In genomic region chr8:10953346-10954053, GRCm38 (mm10) we compare ENCODE assay signal across 9 mouse cellular contexts. TPM values are rescaled to one million over a fixed set of nuclear protein-coding genes. Genes with fewer than 3 reads are reported as not detected.
A peak's percentile ranks its signal among the peaks of the same experiment; 100 is the strongest.
DNase-seq lines count a peak whose midpoint lies in the region; ATAC-seq and TF ChIP-seq lines count a peak whose summit lies in the region.
"Had no signal": no experiment of that assay in that cellular context is flagged by ENCODE, and none has a peak within 500 bp of the region (broad histone marks: within the 10 kb centered on the region; RNA-seq: fewer than 3 reads in every experiment).

No protein-coding gene starts in this region.

- peak; percentile 65 for ATAC-seq in forebrain, embryonic 11.5 days (replicated peaks; ENCODE audit: low FRiP score)
- ATAC-seq in heart, embryonic 15.5 days (replicated peaks; ENCODE audit: insufficient number of reproducible peaks, insufficient read depth, low FRiP score, low read depth) = peak; percentile 66
- ATAC-seq in kidney, postnatal 0 days (replicated peaks; ENCODE audit: low FRiP score, low read depth) = peak; percentile 80
- ATAC-seq in lung, postnatal 0 days = peak; percentile 85

- H3K4me1 ChIP-seq in forebrain, embryonic 11.5 days (replicated peaks; ENCODE audit: control insufficient read depth, insufficient read depth, low read length) = peaks cover 10% of the 10 kb centered on the region; the same call in 1 of the 2 replicates
- peaks cover 45% of the 10 kb centered on the region for H3K4me1 ChIP-seq in heart, embryonic 15.5 days (replicated peaks)
- peaks cover 17% of the 10 kb centered on the region for H3K4me1 ChIP-seq in kidney, postnatal 0 days (replicated peaks; ENCODE audit: insufficient read depth, low read length)
- no peaks in the 10 kb centered on the region for H3K4me1 ChIP-seq in lung, postnatal 0 days (ENCODE audit: insufficient read depth, low read depth, low read length)

- no peak overlapping the region for H3K9ac ChIP-seq in forebrain, embryonic 11.5 days (ENCODE audit: low read length)
- H3K9ac ChIP-seq in heart, embryonic 15.5 days = no peak overlapping the region
- H3K9ac ChIP-seq in kidney, postnatal 0 days (ENCODE audit: low read depth, low read length) = no peak overlapping the region
- no peak overlapping the region for H3K9ac ChIP-seq in lung, postnatal 0 days (replicated peaks; ENCODE audit: low read depth)

- H3K4me3 ChIP-seq in forebrain, embryonic 11.5 days (ENCODE audit: low read depth, low read length) = no peak overlapping the region
- no peak overlapping the region for H3K4me3 ChIP-seq in heart, embryonic 15.5 days
- H3K4me3 ChIP-seq in kidney, postnatal 0 days (replicated peaks; ENCODE audit: low read depth, low read length) = no peak overlapping the region
- no peak overlapping the region for H3K4me3 ChIP-seq in lung, postnatal 0 days (ENCODE audit: low read depth, low read length)

- no peaks in the 10 kb centered on the region for H3K36me3 ChIP-seq in forebrain, embryonic 11.5 days (ENCODE audit: control insufficient read depth, insufficient read depth, low read length)
- H3K36me3 ChIP-seq in heart, embryonic 15.5 days = no peaks in the 10 kb centered on the region
- no peaks in the 10 kb centered on the region for H3K36me3 ChIP-seq in kidney, postnatal 0 days (ENCODE audit: insufficient read depth, low read length)
- no peaks in the 10 kb centered on the region for H3K36me3 ChIP-seq in lung, postnatal 0 days (ENCODE audit: insufficient read depth, low read length)
- H3K36me3 ChIP-seq: G1E had no signal

- no peaks in the 10 kb centered on the region; the same call in 1 of the 2 replicates for H3K9me3 ChIP-seq in forebrain, embryonic 11.5 days (ENCODE audit: control insufficient read depth, low read length)
- no peaks in the 10 kb centered on the region for H3K9me3 ChIP-seq in heart, embryonic 15.5 days (replicated peaks)
- H3K9me3 ChIP-seq in kidney, postnatal 0 days (replicated peaks; ENCODE audit: low read length) = no peaks in the 10 kb centered on the region
- no peaks in the 10 kb centered on the region for H3K9me3 ChIP-seq in lung, postnatal 0 days (ENCODE audit: low read length)
- H3K9me3 ChIP-seq: G1E had no signal

- no peaks in the 10 kb centered on the region for H3K27me3 ChIP-seq in forebrain, embryonic 11.5 days (ENCODE audit: control insufficient read depth, insufficient read depth, low read length)
- peaks cover 19% of the 10 kb centered on the region for H3K27me3 ChIP-seq in heart, embryonic 15.5 days
- no peaks in the 10 kb centered on the region for H3K27me3 ChIP-seq in kidney, postnatal 0 days (ENCODE audit: insufficient read depth, low read length)
- H3K27me3 ChIP-seq in lung, postnatal 0 days (replicated peaks; ENCODE audit: insufficient read depth, low read length) = 0 out of 2 replicates have a peak, but pooled peaks cover 6% of the 10 kb centered on the region

- peak; percentile 57 for DNase-seq in ovary, adult 18-20 months (ENCODE audit: low spot score)
- DNase-seq in ovary, postnatal 10 days (ENCODE audit: low spot score) = no peak
- DNase-seq in forebrain, embryonic 11.5 days (ENCODE audit: low spot score) = peak; percentile 70
- DNase-seq in kidney, postnatal 0 days (ENCODE audit: low spot score) = peak; percentile 79
- peak; percentile 82 for DNase-seq in lung, postnatal 0 days (ENCODE audit: low spot score)
- DNase-seq in right cerebral cortex, postnatal 10 days (ENCODE audit: low spot score in 2 of 2) = peak; percentile 81 to 84
- DNase-seq in natural killer cell, adult 2 months (ENCODE audit: low spot score in 2 of 2) = no peak

- 28% methylated on average over 11 of the region's 11 CpGs for WGBS in forebrain, embryonic 11.5 days
- 7% methylated on average over 11 of the region's 11 CpGs for WGBS in heart, embryonic 15.5 days
- 13% methylated on average over 11 of the region's 11 CpGs for WGBS in kidney, postnatal 0 days
- 7% methylated on average over 11 of the region's 11 CpGs for WGBS in lung, postnatal 0 days

- TF ChIP-seq EP300 in lung, postnatal 0 days (IDR thresholded peaks at IDR 0.05) = 0 out of 2 replicates have a peak, but pooled peaks have one; percentile 22

- peak; percentile 45; the same call in 1 of the 2 replicates for TF ChIP-seq CTCF in kidney, postnatal 0 days (IDR thresholded peaks at IDR 0.05; ENCODE audit: low read depth)
- TF ChIP-seq CTCF in lung, postnatal 0 days (IDR thresholded peaks at IDR 0.05) = peak; percentile 56

- no peak overlapping the region for H3K4me2 ChIP-seq in forebrain, embryonic 11.5 days (ENCODE audit: low read depth, low read length, severe bottlenecking)
- no peak overlapping the region; the same call in 1 of the 2 replicates for H3K4me2 ChIP-seq in heart, embryonic 15.5 days
- no peak overlapping the region for H3K4me2 ChIP-seq in kidney, postnatal 0 days (ENCODE audit: low read length)
- no peak overlapping the region for H3K4me2 ChIP-seq in lung, postnatal 0 days (replicated peaks; ENCODE audit: low read depth, low read length)

- H3K27ac ChIP-seq in forebrain, embryonic 11.5 days (ENCODE audit: low read depth, low read length) = no peak overlapping the region
- peak overlapping the region; percentile 17; the same call in 1 of the 2 replicates for H3K27ac ChIP-seq in heart, embryonic 15.5 days
- peak overlapping the region; percentile 50 for H3K27ac ChIP-seq in kidney, postnatal 0 days
- no peak overlapping the region for H3K27ac ChIP-seq in lung, postnatal 0 days (ENCODE audit: low read length)

RNA-seq across cellular contexts. Expression of gene Irs2, which starts 54.8 kb away (rescaled TPM):
- 6.6 and 7.7 TPM in 2 replicates for polyA plus RNA-seq in forebrain, embryonic 11.5 days (2014; fragmentation: Nextera tagmentation; extraction: Ambion mirVana)
- 3.4 and 4.3 TPM in 2 replicates for polyA plus RNA-seq in heart, embryonic 15.5 days (2015; fragmentation: Nextera tagmentation; extraction: Ambion mirVana)
- polyA plus RNA-seq in kidney, postnatal 0 days (2015; fragmentation: Nextera tagmentation; extraction: Ambion mirVana) = 7.0 and 8.5 TPM in 2 replicates
- polyA plus RNA-seq in lung, postnatal 0 days (2015; fragmentation: Nextera tagmentation; extraction: Ambion mirVana) = 6.9 and 7.2 TPM in 2 replicates

Comparison
In these comparisons a context has a peak if more than half of its experiments do, and no peak if none do; other contexts are left out.
1. DNase-seq: peak in ovary, adult 18-20 months (single experiment), forebrain, embryonic 11.5 days (single experiment), kidney, postnatal 0 days (single experiment), lung, postnatal 0 days (single experiment) and right cerebral cortex, postnatal 10 days (2 of 2); none in ovary, postnatal 10 days (single experiment) and natural killer cell, adult 2 months (0 of 2).
2. H3K27ac ChIP-seq: peak in heart, embryonic 15.5 days (single experiment) and kidney, postnatal 0 days (single experiment); none in forebrain, embryonic 11.5 days (single experiment) and lung, postnatal 0 days (single experiment).
3. Peak in every context shown above with its lines, with median percentiles within 50 percentile points of each other: ATAC-seq.